Mouse (Mus musculus): Measurements from ENCODE around the gene Atp6v1f. TPM values are rescaled to one million over a fixed set of nuclear protein-coding genes. Genes with fewer than 3 reads are reported as not detected.

Atp6v1f gene
- polyA plus RNA-seq (2017; shearing (Covaris generic)), result 295 TPM

GRCm38 (mm10) chr6:29467583-29468354 is at the start of gene Atp6v1f:
Atp6v1f (plus strand) TSS chr6:29467718.

DNA sequence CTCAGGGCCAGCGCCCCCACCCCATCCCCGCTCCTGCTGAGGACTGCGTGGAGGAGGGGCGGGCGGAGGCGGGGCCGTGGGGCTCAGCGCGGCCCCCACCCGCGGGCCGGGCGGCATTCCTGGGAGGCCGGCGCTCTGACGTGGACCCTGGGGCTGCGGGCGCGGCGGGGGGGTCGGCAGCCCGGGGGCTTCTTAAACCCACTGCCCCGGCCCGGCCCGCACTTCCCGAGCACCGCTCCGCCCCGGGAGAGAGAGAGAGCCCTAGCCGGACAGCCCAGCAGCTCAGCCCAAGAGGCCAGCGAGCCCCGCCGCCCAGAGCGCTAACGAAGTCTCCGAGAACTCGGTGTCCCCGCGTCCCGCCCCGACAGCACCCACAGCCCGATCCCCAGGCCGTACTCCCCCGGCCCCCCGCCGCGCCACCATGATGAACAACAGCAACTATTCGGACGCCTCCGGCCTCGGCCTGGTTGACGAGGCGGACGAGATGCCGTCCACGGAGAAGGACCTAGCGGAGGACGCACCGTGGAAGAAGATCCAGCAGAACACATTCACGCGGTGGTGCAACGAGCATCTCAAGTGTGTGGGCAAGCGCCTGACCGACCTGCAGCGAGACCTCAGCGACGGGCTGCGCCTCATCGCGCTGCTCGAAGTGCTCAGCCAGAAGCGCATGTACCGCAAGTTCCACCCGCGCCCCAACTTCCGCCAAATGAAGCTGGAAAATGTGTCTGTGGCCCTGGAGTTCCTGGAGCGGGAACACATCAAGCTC is 34.3 kb upstream of the Atp6v1f start, which contains the start of gene Flnc:
Flnc (plus strand) TSS at position 219 of the 766 bp plus-strand sequence.

GRCm38 (mm10) chr6:29471137-29471536 is 3.6 kb downstream of the Atp6v1f start, which contains the start of gene Atp6v1fnb:
Atp6v1fnb (plus strand) TSS chr6:29471437.

GRCm38 (mm10) chr6:29507447-29508309 is 40.2 kb downstream of the Atp6v1f start, which contains the start of gene Kcp:
Kcp (minus strand) TSS chr6:29507952.

Other genes starting within 250 kb of the Atp6v1f start
- 229 TPM for gene Hilpda, start 195.2 kb upstream of the Atp6v1f start, polyA plus RNA-seq (2017; shearing (Covaris generic))
- 0.52 TPM for gene Fam71f2, start 188.1 kb upstream of the Atp6v1f start, polyA plus RNA-seq (2017; shearing (Covaris generic))
- not detected for gene Fam71f1, start 148.6 kb upstream of the Atp6v1f start, polyA plus RNA-seq (2017; shearing (Covaris generic))
- 76.9 TPM for gene Calu, start 119.6 kb upstream of the Atp6v1f start, polyA plus RNA-seq (2017; shearing (Covaris generic))
- not detected for gene Opn1sw, start 79.2 kb upstream of the Atp6v1f start, polyA plus RNA-seq (2017; shearing (Covaris generic))
- 1.9 TPM for gene Ccdc136, start 71.4 kb upstream of the Atp6v1f start, polyA plus RNA-seq (2017; shearing (Covaris generic))
- gene Flnc, start 34.5 kb upstream of the Atp6v1f start, polyA plus RNA-seq (2017; shearing (Covaris generic)), result 0.10 TPM
- gene Atp6v1fnb, start 3.7 kb downstream of the Atp6v1f start, polyA plus RNA-seq (2017; shearing (Covaris generic)), result not detected
- gene Kcp, start 40.2 kb downstream of the Atp6v1f start, polyA plus RNA-seq (2017; shearing (Covaris generic)), result 0.72 TPM
- gene Irf5, start 58.9 kb downstream of the Atp6v1f start, polyA plus RNA-seq (2017; shearing (Covaris generic)), result 27.2 TPM
- gene Tnpo3, start 142.2 kb downstream of the Atp6v1f start, polyA plus RNA-seq (2017; shearing (Covaris generic)), result 96.7 TPM
- 0.13 TPM for gene Tspan33, start 226.5 kb downstream of the Atp6v1f start, polyA plus RNA-seq (2017; shearing (Covaris generic))

All from effector memory CD4-positive, alpha-beta T cell, adult 7 months (primary cell).